19 mouse cellular contexts compared by ENCODE assay signal in the genomic region with DNA sequence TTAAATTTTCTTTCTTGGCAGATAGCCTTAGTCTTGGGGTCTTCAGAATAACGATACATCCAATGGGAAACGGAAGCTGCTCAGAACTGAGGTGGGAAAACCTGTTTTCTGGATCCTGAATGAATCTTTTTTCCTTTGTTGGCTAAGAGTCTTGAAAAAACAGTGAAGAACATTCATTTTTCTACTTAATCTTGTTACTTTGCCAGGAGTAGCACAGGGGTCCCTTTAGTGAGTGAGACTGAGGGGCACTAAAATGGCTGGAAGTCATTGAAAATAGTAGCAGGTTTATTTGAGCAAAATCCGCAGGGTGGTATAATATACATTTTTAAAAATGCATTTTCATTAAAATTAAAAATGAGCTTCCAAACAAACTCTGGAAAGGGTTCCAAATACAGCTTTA.
"Had no signal": no experiment of that assay in that cellular context is flagged by ENCODE, and none has a peak within 500 bp of the region (broad histone marks: within the 10 kb centered on the region; RNA-seq: fewer than 3 reads in every experiment).

No protein-coding gene starts in this region.

- H3K4me3 ChIP-seq: midbrain, embryonic 10.5 days; midbrain, embryonic 12.5 days; myocyte; neural tube, embryonic 13.5 days; neural tube, embryonic 15.5 days had no signal

- ATAC-seq: midbrain, embryonic 16.5 days had no signal

- H3K9me3 ChIP-seq: midbrain, embryonic 10.5 days; midbrain, embryonic 12.5 days; neural tube, embryonic 13.5 days; neural tube, embryonic 15.5 days had no signal

- H3K9ac ChIP-seq: lung, embryonic 14.5 days; midbrain, embryonic 12.5 days; neural tube, embryonic 13.5 days; neural tube, embryonic 15.5 days had no signal

- H3K27ac ChIP-seq: midbrain, embryonic 10.5 days; midbrain, embryonic 12.5 days; neural tube, embryonic 13.5 days; neural tube, embryonic 15.5 days had no signal

- DNase-seq: lung, adult 18-20 months; lung, embryonic 14.5 days; lung, postnatal 10 days; lung, postnatal 4 days; midbrain, embryonic 14.5 days; retina, postnatal 1 day; right cerebral cortex, adult 18-20 months; right cerebral cortex, postnatal 25 days; right cerebral cortex, postnatal 4 days; spleen, adult 18-20 months; thymus, adult 18-20 months; thymus, postnatal 25 days; thymus, postnatal 4 days had no signal

- H3K36me3 ChIP-seq: midbrain, embryonic 10.5 days; midbrain, embryonic 12.5 days; neural tube, embryonic 13.5 days; neural tube, embryonic 15.5 days had no signal

- H3K27me3 ChIP-seq: midbrain, embryonic 12.5 days; neural tube, embryonic 13.5 days; neural tube, embryonic 15.5 days had no signal

- H3K4me1 ChIP-seq: midbrain, embryonic 10.5 days; midbrain, embryonic 12.5 days; neural tube, embryonic 13.5 days; neural tube, embryonic 15.5 days had no signal

- H3K4me2 ChIP-seq: lung, embryonic 14.5 days; midbrain, embryonic 12.5 days; neural tube, embryonic 13.5 days; neural tube, embryonic 15.5 days had no signal
